Mouse (Mus musculus) liver (tissue): Measurements from ENCODE around the gene Ribc1.

Experiments used
- DNase-seq: peaks from one replicate; pipeline ENCODE4 v3.0.0-alpha.2; 2020; ENCODE audit warnings: mixed read lengths

The Ribc1 gene

DNA sequence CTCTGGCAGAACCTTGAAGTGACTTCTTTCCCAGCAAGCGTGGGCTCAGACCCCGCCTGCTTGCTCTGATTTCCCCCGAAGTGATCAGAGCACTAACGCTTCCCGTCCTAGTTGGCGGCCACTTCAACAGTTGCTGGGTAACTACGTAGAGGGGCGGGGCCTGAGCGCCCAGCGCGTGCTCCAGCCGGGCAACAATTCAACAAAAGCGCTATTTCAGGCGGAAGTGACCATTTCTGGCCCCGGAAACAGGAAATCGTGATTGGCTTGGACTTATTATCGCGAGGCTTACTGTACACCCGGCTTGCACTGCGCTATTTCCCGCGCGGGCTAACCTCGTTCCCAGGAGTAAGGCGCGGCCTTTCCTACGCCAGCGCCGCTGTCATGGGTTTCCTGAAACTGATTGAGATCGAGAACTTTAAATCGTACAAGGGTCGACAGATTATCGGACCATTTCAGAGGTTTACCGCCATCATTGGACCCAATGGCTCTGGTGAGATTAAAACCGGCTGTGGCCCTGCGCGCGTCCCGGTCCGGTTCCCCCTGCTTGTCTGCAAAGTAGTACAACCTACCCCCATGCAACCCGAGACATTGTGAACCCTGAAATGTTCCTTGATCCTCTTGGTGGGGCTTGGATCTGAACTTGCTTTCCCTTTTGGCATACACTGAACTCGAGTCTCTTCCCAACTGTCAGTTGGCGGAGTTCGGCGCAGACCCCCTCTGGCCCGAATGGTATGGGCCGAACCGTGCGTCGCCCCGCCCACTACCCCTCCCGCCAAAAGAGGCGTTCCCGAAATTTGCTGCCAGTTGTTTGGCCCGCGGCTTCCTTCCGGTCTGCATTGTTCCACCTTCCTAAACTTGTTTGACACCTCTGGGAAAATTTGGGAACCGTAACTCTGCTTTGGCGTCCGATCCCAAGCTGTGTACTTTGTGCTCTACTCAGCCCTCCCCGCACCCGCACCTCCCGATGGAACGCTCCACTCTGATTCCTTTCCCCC, at the start of gene Ribc1, which contains the start of gene Smc1a:
Gene Ribc1 (minus strand): TSS at position 145 of the 995 bp plus-strand sequence.
Gene Smc1a (plus strand): TSS at position 278 of the 995 bp plus-strand sequence.
- peak; percentile 90 for DNase-seq

DNA sequence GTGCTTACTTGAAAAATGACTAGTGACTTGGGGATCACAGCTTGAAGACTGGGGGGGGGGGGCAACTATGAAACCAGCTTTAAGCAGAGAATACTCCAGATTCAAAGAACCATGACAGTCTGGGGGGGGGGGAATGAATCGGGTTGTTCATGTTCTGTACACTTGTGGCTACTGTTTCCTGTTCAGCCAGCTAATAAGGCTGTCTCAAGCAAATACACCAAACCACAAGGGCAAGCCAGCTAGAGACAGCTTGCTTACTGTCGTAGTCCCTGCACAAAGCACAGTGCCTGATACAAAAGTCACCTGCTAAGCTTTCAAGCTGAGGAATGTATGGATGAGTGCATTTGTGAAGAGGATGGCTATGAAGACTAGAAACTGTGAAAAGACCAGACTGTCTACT, 49.6 kb upstream of the Ribc1 start:
- no peak for DNase-seq

DNA sequence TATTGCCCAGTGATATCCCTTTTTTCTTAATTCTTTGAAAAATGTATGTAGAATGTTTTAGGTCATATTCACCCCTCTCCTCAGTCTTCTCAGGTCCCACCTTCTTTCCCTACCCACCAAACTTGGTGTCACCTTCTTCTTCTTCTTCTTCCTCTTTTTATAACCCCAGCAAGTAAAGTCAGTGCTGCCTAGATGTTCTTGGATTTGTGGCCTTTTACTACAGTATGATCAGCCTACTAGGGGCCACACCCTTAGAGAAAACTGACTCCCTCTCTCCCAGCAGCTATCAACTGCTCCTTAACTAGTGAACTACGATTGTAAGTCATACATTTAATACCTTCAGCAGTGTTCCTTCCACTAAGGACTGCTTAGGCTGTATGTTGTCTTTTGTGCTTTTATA, 38.0 kb upstream of the Ribc1 start:
- no peak for DNase-seq

DNA sequence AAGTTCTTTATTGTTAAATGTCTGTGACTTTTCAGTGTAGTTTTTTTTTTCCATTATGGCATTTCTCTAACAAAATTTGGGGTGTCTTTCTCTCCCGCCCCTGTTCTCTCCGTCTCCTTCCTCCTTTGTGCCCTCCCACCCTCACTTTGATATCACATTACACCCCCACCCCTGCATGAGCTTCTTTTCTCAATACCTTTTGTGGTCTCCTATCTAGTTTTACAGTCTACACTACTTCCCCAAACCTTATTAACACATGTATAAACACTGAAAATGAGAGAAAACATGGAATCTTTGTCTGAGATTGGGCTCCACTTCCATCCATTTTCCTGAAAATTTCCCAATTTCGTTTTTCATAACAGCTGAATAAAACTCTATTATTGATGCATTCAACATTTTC, 36.5 kb upstream of the Ribc1 start:
- DNase-seq, result no peak

DNA sequence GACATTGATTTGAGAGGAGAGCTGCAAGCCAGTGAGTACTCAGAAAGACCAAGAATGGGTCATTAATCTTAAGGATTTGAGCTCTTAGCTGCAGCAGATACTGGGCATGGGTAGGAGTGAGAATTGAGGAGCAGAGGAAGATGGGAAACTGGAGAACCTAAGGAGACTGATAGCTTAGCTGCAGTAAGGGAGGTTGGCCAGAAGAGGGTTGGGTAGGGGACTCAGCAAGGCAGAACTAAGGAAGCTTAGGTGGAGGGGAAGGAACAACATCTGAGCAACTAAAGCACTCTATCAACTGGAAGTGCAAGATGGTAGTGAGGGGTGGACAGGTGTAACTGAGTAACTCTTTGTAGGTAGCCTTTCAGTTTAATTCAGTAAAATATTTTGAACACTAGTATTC, 31.1 kb upstream of the Ribc1 start:
- DNase-seq, result no peak

DNA sequence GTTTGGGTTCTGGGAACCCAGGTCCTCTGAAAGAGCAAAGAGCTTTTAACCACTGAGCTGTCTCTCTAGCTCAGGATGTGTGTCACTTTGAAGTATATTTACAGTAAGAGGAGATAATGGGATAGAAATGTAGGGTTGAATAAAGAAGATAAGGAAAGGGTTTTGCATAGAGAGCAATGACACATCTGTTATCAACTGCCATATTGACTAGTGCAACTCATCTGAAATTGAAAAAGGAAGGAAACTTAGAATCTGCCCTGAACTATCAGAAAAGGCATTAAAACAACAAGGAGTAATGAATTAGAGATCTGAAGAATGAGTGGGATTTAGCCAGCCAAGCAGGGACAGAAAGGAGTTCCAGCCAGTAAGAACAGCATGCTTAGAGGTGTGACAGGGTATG, 23.8 kb upstream of the Ribc1 start:
- no peak for DNase-seq

DNA sequence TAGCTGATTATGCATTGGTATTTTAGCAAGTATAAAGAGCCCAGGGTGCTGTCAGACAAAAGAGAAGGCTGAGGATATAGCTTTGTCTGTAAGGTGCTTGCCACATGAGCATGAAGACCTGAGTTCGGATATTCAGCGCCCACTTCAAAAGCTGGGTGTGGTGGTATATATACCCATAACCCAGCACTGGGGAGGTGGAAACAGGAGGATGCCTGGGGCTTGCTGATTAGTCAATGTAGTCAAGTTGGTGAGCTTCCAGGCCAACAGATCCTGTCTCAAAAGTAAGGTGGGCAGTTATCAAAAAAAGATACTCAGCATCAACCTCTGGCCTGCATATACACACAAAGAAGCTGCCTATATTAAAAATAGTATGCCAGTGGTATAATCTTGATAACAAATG, 3.2 kb upstream of the Ribc1 start:
- peak; percentile 48 for DNase-seq

DNA sequence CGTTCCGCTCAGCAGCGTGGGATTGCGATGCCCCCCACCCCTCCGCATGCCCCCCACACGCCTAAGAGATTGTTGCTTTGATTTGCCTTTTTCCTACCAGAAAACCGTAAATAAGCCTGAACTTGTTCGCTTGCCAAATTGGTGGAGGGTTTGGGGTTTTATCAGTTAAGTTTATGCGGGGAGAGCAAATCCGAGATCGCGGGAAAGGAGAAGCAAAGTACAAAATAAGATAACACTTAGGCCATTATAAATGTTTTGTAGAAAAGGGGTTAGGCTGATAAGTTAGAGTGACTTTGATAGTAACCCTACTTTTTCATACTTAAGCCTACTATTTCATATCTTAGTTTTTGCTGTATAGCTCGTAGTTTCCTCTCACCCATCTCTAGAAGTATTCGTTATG, 1.1 kb upstream of the Ribc1 start:
- DNase-seq, result no peak

DNA sequence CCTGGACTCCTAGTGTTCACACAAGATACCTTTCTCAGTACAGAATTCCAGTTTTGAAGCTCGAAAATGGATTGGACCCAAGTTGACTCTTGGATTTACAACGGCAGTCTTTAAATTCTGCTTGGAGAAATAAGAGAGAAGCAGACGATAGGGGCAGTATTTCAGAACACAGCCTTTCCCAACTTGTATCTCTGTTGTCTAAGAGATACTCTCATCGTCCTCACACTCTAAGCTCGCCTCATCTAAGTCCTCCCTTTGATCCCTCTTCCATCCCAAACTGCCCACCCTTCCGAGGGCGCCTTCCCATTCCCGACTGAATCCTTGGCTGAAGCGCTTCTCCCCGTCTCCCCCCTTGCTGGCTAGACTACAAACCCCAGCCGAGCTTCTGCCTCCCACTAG, 344 bp downstream of the Ribc1 start:
- no peak for DNase-seq

DNA sequence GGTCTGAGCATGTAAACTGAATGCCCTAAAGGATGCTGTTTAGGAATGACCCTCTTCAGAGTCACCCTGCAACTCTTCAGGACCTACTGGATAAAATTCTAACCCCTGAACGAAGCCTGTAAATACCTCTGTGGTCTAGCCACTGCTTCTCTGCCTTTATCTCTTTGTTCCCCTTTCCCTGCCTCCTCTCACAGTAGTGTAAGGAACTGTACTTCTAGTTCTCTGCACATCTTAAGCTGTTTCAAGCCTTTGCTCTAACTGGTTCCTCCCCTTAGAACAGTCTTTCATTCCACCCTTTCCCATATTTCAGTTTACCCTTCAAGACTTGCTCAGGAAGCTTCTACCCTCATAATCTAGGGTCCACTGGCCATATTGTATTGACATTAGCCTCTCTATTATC, 8.2 kb downstream of the Ribc1 start:
- no peak for DNase-seq

DNA sequence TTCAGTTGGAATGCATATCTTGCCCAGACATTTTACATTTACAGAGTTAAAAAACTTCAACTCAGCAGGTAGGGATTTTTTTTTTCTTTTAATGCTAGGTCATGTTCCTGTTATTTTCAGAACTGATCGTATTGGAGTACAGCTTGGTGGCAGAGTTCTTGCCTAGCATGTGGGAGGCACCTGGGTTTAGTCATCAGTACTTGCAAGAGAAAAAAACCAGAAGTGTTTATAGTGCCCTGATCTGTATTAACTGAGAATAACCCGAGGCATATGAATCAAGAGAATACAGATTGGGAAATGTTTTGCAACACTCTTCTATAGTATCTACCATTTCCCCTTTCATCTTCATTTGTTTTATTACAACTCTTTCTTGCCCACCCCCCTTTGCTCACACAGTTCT, 13.2 kb downstream of the Ribc1 start:
- no peak for DNase-seq

DNA sequence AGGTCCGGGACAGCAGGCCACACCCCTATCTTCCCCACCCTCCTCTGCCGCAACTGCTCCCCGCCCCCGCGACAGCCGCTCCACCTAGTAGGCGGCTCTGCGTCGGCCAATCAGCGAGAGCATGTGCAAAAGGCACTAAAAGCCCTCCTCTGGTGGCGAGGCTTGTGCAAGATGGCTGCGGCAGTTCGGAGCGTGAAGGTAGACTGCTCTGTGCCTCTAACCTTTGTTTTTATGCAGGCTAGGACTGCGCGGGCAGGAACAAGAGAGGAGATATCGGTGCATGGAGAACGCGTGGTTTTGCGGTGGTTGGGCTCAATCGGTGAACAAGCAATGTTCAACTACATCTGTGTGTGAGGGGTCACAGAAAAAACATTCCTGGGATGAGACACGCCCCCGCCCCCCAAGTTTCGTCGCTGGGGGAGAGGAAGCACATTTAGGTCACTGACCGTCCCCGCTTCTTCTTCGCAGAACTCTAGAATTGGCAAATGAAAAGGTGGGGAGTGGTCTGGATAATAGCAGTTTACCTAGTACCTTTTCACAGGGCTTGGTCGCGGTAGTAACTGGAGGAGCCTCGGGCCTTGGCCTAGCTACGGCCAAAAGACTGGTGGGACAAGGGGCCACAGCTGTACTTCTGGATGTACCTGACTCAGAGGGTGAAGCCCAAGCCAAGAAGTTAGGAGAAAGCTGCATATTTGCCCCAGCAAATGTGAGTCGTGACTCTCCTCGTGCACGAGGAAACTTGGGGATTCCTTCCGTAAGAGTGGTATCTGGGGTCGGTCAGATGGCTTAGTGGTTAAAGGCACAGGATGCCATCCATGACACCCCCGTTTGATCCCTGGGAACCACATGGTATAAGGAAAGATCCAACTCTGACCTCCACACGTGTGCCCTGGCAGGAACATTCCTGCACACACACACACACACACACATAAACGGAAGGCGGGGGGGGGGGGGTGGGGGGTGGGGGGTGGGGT, 14.1 kb downstream of the Ribc1 start, which contains the start of gene Hsd17b10:
Gene Hsd17b10 (plus strand): TSS at position 109 of the 974 bp plus-strand sequence.
- peak; percentile 92 for DNase-seq

DNA sequence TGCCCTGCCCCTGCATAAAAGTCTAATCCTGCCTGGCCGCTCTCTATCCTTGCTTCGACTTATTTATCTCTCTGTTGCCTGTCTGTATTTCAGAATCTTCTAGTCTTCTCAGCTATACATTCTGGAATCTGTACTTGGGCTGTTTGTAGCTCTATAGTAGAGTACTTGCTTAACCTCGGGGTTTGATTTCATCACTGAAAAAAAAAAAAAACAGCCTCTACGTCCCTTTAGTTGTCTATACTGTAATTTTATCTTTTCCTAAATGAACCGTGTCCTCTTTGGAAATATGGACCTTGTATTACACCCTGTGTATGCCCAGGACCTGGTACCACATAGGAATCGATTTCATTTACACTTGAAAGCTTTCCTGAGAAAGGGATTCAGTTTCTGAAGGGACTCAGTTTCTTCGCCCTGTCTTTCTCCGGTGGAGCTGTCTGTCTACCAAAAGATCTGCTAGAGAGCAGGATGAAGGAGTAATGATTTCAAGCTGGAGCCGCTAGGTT, 14.9 kb downstream of the Ribc1 start:
- no peak for DNase-seq

DNA sequence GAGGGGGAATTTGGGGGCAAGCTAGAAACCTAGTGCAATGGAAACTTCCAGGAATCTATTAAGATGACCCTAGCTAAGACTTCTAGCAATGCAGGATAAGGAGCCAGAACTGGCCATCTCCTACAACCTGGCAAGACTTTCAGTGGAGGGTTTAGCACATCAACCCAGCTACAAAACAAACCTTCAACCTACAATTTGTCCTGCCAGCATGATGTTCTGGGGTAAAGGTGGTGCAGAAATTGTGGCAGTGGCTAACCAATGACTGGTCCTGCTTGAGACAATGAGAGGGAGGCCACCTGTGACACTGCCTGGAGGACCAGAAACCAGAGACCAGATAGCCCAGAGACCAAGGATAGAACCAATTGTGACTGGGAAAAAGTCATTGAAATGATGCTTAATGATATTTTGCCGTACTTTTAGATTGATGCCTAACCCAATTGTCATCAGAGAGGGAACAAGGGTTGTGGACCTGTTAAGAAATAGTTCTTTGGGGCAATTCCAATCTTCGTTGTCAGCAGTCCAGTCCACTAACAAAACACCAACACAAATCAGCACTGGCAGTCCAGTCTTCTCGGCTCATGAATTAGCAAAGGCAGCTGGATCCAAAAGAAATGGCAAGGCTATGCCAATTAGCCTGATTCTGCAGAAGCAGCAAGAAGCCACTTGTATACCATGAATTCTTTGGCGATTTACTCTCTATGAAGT, 16.9 kb downstream of the Ribc1 start:
- DNase-seq, result no peak
